Mouse (Mus musculus): ENCODE results near the gene Aoc3. TPM values are rescaled to one million over a fixed set of nuclear protein-coding genes. Genes with fewer than 3 reads are reported as not detected.
A peak's percentile ranks its signal among the peaks of the same experiment; 100 is the strongest.
"Not testable (repeated sequence)": the region's sequence is repeated elsewhere in the genome, so short reads cannot be mapped to it uniquely, and the experiment has no call there.

The Aoc3 gene
- polyA plus RNA-seq, 1 experiment from 2014 or later: 0.69 TPM

- DNase-seq (ENCODE audit: low spot score): no peak
Observed at GRCm38 (mm10) chr11:101370141-101370540, 39.7 kb downstream of the Aoc3 start.

- DNase-seq (ENCODE audit: low spot score): peak; percentile 11
Observed at GRCm38 (mm10) chr11:101374421-101374938, 44.1 kb downstream of the Aoc3 start.

GRCm38 (mm10) chr11:101378196-101378595, 47.8 kb downstream of the Aoc3 start:
- not testable (repeated sequence) for DNase-seq (ENCODE audit: low spot score)

- no peak for DNase-seq (ENCODE audit: low spot score)
Observed at GRCm38 (mm10) chr11:101378926-101379325, 48.5 kb downstream of the Aoc3 start.

GRCm38 (mm10) chr11:101381817-101382216, 51.4 kb downstream of the Aoc3 start:
- DNase-seq (ENCODE audit: low spot score): no peak

Small RNA genes lying within 50 kb of the gene (microRNA-seq; reads per million reads assigned to microRNA genes)
- gene Gm25593 (ENCODE audit: borderline number of aligned reads): not detected

Other genes with a start within 250 kb of the Aoc3 start
- gene Coasy, start 248.0 kb upstream of the Aoc3 start, polyA plus RNA-seq (2015; fragmentation: Nextera tagmentation; extraction: Ambion mirVana): 37.3 and 40.5 TPM in 2 replicates
- gene Mlx, start 243.3 kb upstream of the Aoc3 start, polyA plus RNA-seq (2015; fragmentation: Nextera tagmentation; extraction: Ambion mirVana): 79.8 and 80.8 TPM in 2 replicates
- gene Psmc3ip, start 235.2 kb upstream of the Aoc3 start, polyA plus RNA-seq (2015; fragmentation: Nextera tagmentation; extraction: Ambion mirVana): 34.6 and 39.0 TPM in 2 replicates
- gene Retreg3, start 210.7 kb upstream of the Aoc3 start, polyA plus RNA-seq (2015; fragmentation: Nextera tagmentation; extraction: Ambion mirVana): 20.9 and 22.2 TPM in 2 replicates
- 73.0 and 80.2 TPM in 2 replicates for gene Tubg1, start 210.7 kb upstream of the Aoc3 start, polyA plus RNA-seq (2015; fragmentation: Nextera tagmentation; extraction: Ambion mirVana)
- gene Tubg2, start 174.7 kb upstream of the Aoc3 start, polyA plus RNA-seq (2015; fragmentation: Nextera tagmentation; extraction: Ambion mirVana): 1.5 and 1.6 TPM in 2 replicates
- gene Cntnap1, start 160.1 kb upstream of the Aoc3 start, polyA plus RNA-seq (2015; fragmentation: Nextera tagmentation; extraction: Ambion mirVana): 0.32 and 0.53 TPM in 2 replicates
- 2.4 and 2.8 TPM in 2 replicates for gene Plekhh3, start 159.3 kb upstream of the Aoc3 start, polyA plus RNA-seq (2015; fragmentation: Nextera tagmentation; extraction: Ambion mirVana)
- 1.7 and 1.8 TPM in 2 replicates for gene Ccr10, start 155.2 kb upstream of the Aoc3 start, polyA plus RNA-seq (2015; fragmentation: Nextera tagmentation; extraction: Ambion mirVana)
- 13.7 and 13.8 TPM in 2 replicates for gene Ezh1, start 104.1 kb upstream of the Aoc3 start, polyA plus RNA-seq (2015; fragmentation: Nextera tagmentation; extraction: Ambion mirVana)
- 29.6 and 30.8 TPM in 2 replicates for gene Ramp2, start 84.6 kb upstream of the Aoc3 start, polyA plus RNA-seq (2015; fragmentation: Nextera tagmentation; extraction: Ambion mirVana)
- gene Vps25, start 76.9 kb upstream of the Aoc3 start, polyA plus RNA-seq (2015; fragmentation: Nextera tagmentation; extraction: Ambion mirVana): 132 and 149 TPM in 2 replicates
- gene Wnk4, start 70.0 kb upstream of the Aoc3 start, polyA plus RNA-seq (2015; fragmentation: Nextera tagmentation; extraction: Ambion mirVana): 1.4 and 2.1 TPM in 2 replicates
- gene Cntd1, start 51.6 kb upstream of the Aoc3 start, polyA plus RNA-seq (2015; fragmentation: Nextera tagmentation; extraction: Ambion mirVana): 1.3 and 1.9 TPM in 2 replicates
- 164 and 179 TPM in 2 replicates for gene Coa3, start 51.5 kb upstream of the Aoc3 start, polyA plus RNA-seq (2015; fragmentation: Nextera tagmentation; extraction: Ambion mirVana)
- 182 and 191 TPM in 2 replicates for gene Becn1, start 28.3 kb upstream of the Aoc3 start, polyA plus RNA-seq (2015; fragmentation: Nextera tagmentation; extraction: Ambion mirVana)
- gene Psme3, start 14.4 kb upstream of the Aoc3 start, polyA plus RNA-seq (2015; fragmentation: Nextera tagmentation; extraction: Ambion mirVana): 123 and 135 TPM in 2 replicates
- gene Aoc2, start 5.5 kb upstream of the Aoc3 start, polyA plus RNA-seq (2015; fragmentation: Nextera tagmentation; extraction: Ambion mirVana): 0.76 and 1.0 TPM in 2 replicates
- 0.07 and 0.17 TPM in 2 replicates for gene G6pc, start 37.0 kb downstream of the Aoc3 start, polyA plus RNA-seq (2015; fragmentation: Nextera tagmentation; extraction: Ambion mirVana)
- gene Aarsd1, start 87.0 kb downstream of the Aoc3 start, polyA plus RNA-seq (2015; fragmentation: Nextera tagmentation; extraction: Ambion mirVana): 67.6 and 70.6 TPM in 2 replicates
- gene Gm27029, start 94.2 kb downstream of the Aoc3 start, polyA plus RNA-seq (2015; fragmentation: Nextera tagmentation; extraction: Ambion mirVana): 1.5 and 2.2 TPM in 2 replicates
- 13.2 and 16.1 TPM in 2 replicates for gene Rundc1, start 94.5 kb downstream of the Aoc3 start, polyA plus RNA-seq (2015; fragmentation: Nextera tagmentation; extraction: Ambion mirVana)
- 1.8 TPM in 2 replicates for gene Ptges3l, start 94.7 kb downstream of the Aoc3 start, polyA plus RNA-seq (2015; fragmentation: Nextera tagmentation; extraction: Ambion mirVana)
- 550 and 596 TPM in 2 replicates for gene Rpl27, start 111.7 kb downstream of the Aoc3 start, polyA plus RNA-seq (2015; fragmentation: Nextera tagmentation; extraction: Ambion mirVana)
- gene Ifi35, start 117.8 kb downstream of the Aoc3 start, polyA plus RNA-seq (2015; fragmentation: Nextera tagmentation; extraction: Ambion mirVana): 86.4 and 87.4 TPM in 2 replicates
- gene Rnd2, start 134.4 kb downstream of the Aoc3 start, polyA plus RNA-seq (2015; fragmentation: Nextera tagmentation; extraction: Ambion mirVana): 3.7 and 4.6 TPM in 2 replicates
- gene Vat1, start 135.6 kb downstream of the Aoc3 start, polyA plus RNA-seq (2015; fragmentation: Nextera tagmentation; extraction: Ambion mirVana): 24.7 and 25.3 TPM in 2 replicates
- gene Brca1, start 221.3 kb downstream of the Aoc3 start, polyA plus RNA-seq (2015; fragmentation: Nextera tagmentation; extraction: Ambion mirVana): 9.1 and 9.8 TPM in 2 replicates
- gene Nbr1, start 221.5 kb downstream of the Aoc3 start, polyA plus RNA-seq (2015; fragmentation: Nextera tagmentation; extraction: Ambion mirVana): 39.8 and 40.2 TPM in 2 replicates

Measured in thymus, postnatal 0 days (tissue).